21 mouse cellular contexts compared by ENCODE assay signal in the genomic region with DNA sequence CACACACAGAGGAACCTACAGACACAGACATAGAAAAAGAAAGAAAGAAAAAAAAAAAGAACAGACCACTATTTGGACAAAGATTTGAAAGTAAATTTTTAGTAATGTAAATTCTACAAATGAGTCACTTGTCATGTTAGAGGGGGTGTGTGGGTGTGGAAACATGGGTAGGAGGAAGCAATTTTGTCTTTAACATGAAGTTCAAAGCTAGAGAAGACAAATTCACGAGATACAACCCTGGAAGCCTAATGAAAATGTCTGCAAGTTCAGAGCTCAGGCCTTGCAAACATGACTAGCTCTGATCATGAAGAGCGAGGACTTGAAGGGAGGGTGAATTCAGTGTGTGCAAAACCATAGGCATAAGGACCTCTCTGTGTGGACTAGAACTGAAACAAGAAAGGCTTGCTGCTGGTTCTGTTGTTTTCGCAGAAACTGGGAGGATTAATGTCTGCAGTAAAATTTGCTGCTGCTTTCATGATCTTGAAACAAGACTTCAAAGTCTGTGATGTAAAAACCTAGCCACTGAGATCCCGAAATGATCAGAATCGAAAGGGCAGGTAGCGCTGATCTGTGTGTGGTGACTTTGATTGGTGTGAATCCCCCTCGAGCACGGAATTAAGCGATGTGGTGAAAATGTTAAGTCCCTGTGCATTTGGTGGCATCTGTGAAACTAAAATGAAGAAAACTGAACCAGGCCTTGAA. TPM values are rescaled to one million over a fixed set of nuclear protein-coding genes. Genes with fewer than 3 reads are reported as not detected.
DNase-seq lines count a peak whose midpoint lies in the region; ATAC-seq lines count a peak whose summit lies in the region.
"Had no signal": no experiment of that assay in that cellular context is flagged by ENCODE, and none has a peak within 500 bp of the region (broad histone marks: within the 10 kb centered on the region; RNA-seq: fewer than 3 reads in every experiment).

No protein-coding gene starts in this region.

- ATAC-seq in activated CD4-positive, CD25-positive, alpha-beta regulatory T cell, adult 4 months: peak; percentile 61
- ATAC-seq: forebrain, postnatal 0 days; liver, postnatal 0 days; midbrain, embryonic 13.5 days had no signal

- DNase-seq in heart, adult 11 months: peak; percentile 34
- no peak for DNase-seq in heart, postnatal 36 days
- DNase-seq in right cerebral cortex, adult 2 months (ENCODE audit: low spot score in 2 of 2): peak; percentile 32 to 34
- DNase-seq in right cerebral cortex, postnatal 10 days (ENCODE audit: low spot score in 2 of 2): no peak
- DNase-seq in naive thymus-derived CD4-positive, alpha-beta T cell, adult 2 months (ENCODE audit: low read depth): peak; percentile 75
- DNase-seq in adrenal gland, adult 8-10 months: no peak
- no peak for DNase-seq in ovary, adult 18-20 months (ENCODE audit: low spot score)
- DNase-seq: adrenal gland, postnatal 25 days; cerebellum, adult 18-20 months; cerebellum, postnatal 10 days; forebrain, postnatal 0 days; gastrocnemius, postnatal 36 days; heart, adult 2 months; kidney, adult 18-20 months; kidney, postnatal 36 days; liver, postnatal 0 days; lung, postnatal 4 days; spleen, adult 18-20 months; thymus, postnatal 14 days had no signal

- intact Hi-C loops in heart, postnatal 36 days (cut with DNase I): no loop called here

RNA-seq across cellular contexts. Expression of a gene that starts 19.3 kb away (rescaled TPM):
- 10 to 100 TPM; 33.0 to 33.7 TPM for total RNA-seq in heart, postnatal 36 days (2021)
- polyA plus RNA-seq in activated CD4-positive, CD25-positive, alpha-beta regulatory T cell, adult 4 months (2017; shearing (Covaris generic)): 10 to 100 TPM; 32.6 to 42.9 TPM
- 10 to 100 TPM; 58.4 to 69.2 (median 61.3) TPM for total RNA-seq in adrenal gland, adult 8-10 months (2022)

Comparison
In these comparisons a context has a peak if more than half of its experiments do, and no peak if none do; other contexts are left out.
1. DNase-seq: peak in heart, adult 11 months (single experiment), right cerebral cortex, adult 2 months (2 of 2) and naive thymus-derived CD4-positive, alpha-beta T cell, adult 2 months (single experiment); none in heart, postnatal 36 days (0 of 2), right cerebral cortex, postnatal 10 days (0 of 2), adrenal gland, adult 8-10 months (single experiment) and ovary, adult 18-20 months (single experiment).